Mouse (Mus musculus) MEL (cell line): ENCODE measurements around the gene H2-Q1.

ENCODE experiments used
- CHD2 ChIP-seq: IDR thresholded peaks from 2 replicates; pipeline ENCODE4 v1.6.1; 2011; ENCODE audit warnings: low read length, improper control_type of control experiment
- CTCF ChIP-seq, 3 experiments: IDR thresholded peaks in 2 of 3; conservative IDR thresholded peaks in 1 of 3; 2 replicates each; pipeline ENCODE4 v1.5.1; 2011 to 2012; ENCODE audit warnings: low read length in 3 of 3, low read depth in 2 of 3, mild to moderate bottlenecking in 2 of 3, improper control_type of control experiment in 1 of 3, inconsistent platforms in 1 of 3, mixed read lengths in 1 of 3, moderate library complexity in 1 of 3; ENCODE audit not compliant: control insufficient read depth in 1 of 3, insufficient read depth in 1 of 3, poor library complexity in 1 of 3, severe bottlenecking in 1 of 3
- E2F4 ChIP-seq: IDR thresholded peaks from 2 replicates; pipeline ENCODE4 v1.6.1; 2011; ENCODE audit warnings: low read depth, low read length, improper control_type of control experiment, borderline replicate concordance
- GATA1 ChIP-seq: IDR thresholded peaks from 2 replicates; pipeline ENCODE4 v1.6.1; 2011; ENCODE audit warnings: low read depth, low read length, improper control_type of control experiment
- MAX ChIP-seq: IDR thresholded peaks from 2 replicates; pipeline ENCODE4 v1.6.1; 2011; ENCODE audit warnings: low read length, improper control_type of control experiment
- POLR2A ChIP-seq, 2 experiments: IDR thresholded peaks; 2 replicates each; pipeline ENCODE4 v1.6.1; 2011 to 2012; ENCODE audit warnings: low read length in 2 of 2, mild to moderate bottlenecking in 2 of 2, control low read depth in 1 of 2, improper control_type of control experiment in 1 of 2, low read depth in 1 of 2, moderate library complexity in 1 of 2; ENCODE audit not compliant: control insufficient read depth in 1 of 2, insufficient read depth in 1 of 2, poor library complexity in 1 of 2
- SMC3 ChIP-seq: IDR thresholded peaks from 2 replicates; pipeline ENCODE4 v1.6.1; 2011; ENCODE audit warnings: low read depth, low read length, improper control_type of control experiment
- UBTF ChIP-seq: IDR thresholded peaks from 2 replicates; pipeline ENCODE4 v1.6.1; 2012; ENCODE audit warnings: low read depth, mild to moderate bottlenecking, inconsistent platforms, low read length, improper control_type of control experiment, moderate library complexity, borderline replicate concordance; ENCODE audit not compliant: insufficient read depth
- USF2 ChIP-seq, 2 experiments: IDR thresholded peaks; 2 replicates each; pipeline ENCODE4 v1.6.1; 2011 to 2012; ENCODE audit warnings: improper control_type of control experiment in 2 of 2, low read length in 2 of 2, borderline replicate concordance in 1 of 2, inconsistent platforms in 1 of 2, low read depth in 1 of 2, mild to moderate bottlenecking in 1 of 2; ENCODE audit not compliant: insufficient read depth in 1 of 2

DNA sequence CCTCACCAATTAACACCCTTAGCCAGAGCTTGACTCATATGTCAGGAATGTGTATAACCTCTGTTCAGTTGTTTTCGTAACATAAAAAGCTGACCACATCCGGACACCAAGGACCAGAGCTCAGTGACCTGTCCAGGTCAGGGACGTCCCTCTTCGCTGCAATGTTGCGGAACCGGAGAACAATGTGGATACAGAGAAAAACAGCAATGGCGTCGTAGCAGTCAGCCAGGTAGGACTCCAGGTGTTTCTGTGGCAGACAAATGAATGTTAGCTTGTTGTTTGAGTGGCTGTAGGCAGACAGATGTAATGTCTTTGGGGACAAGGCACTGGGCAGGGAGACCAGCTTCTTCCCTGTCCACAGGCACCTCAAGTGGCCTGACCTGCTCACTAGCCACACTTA, 42.2 kb upstream of the H2-Q1 start:
- TF ChIP-seq USF2 (IDR thresholded peaks at IDR 0.05; ENCODE audit: borderline replicate concordance in 1 of 2, insufficient read depth in 1 of 2, low read depth in 1 of 2, low read length in 2 of 2) (no peak), POLR2A (IDR thresholded peaks at IDR 0.05; ENCODE audit: control insufficient read depth in 1 of 2, insufficient read depth in 1 of 2, low read depth in 1 of 2, low read length in 2 of 2, poor library complexity in 1 of 2) (no peak), CTCF (IDR thresholded peaks at IDR 0.05 in 2 of 3, conservative IDR thresholded peaks at IDR 0.05 in 1 of 3; ENCODE audit: control insufficient read depth in 1 of 3, insufficient read depth in 1 of 3, low read depth in 2 of 3, low read length in 3 of 3, poor library complexity in 1 of 3, severe bottlenecking in 1 of 3) (no peak), CHD2 (no peak), E2F4 (no peak), UBTF (no peak), SMC3 (no peak), MAX (no peak), GATA1 (no peak)
